Comparison of ENCODE assay signal across 11 mouse cellular contexts in genomic region chr7:75701761-75702160, GRCm38 (mm10).
DNase-seq lines count a peak whose midpoint lies in the region; ATAC-seq and TF ChIP-seq lines count a peak whose summit lies in the region.
"Had no signal": no experiment of that assay in that cellular context is flagged by ENCODE, and none has a peak within 500 bp of the region (broad histone marks: within the 10 kb centered on the region; RNA-seq: fewer than 3 reads in every experiment).

No protein-coding gene starts in this region.

- no peak overlapping the region for H3K4me3 ChIP-seq in layer of hippocampus, adult 2 months
- H3K4me3 ChIP-seq in hindbrain, embryonic 12.5 days: no peak overlapping the region
- H3K4me3 ChIP-seq in kidney, embryonic 14.5 days (ENCODE audit: low read length): no peak overlapping the region
- H3K4me3 ChIP-seq: neural tube, embryonic 15.5 days had no signal

- H3K9me3 ChIP-seq in hindbrain, embryonic 12.5 days (replicated peaks): no peaks in the 10 kb centered on the region
- H3K9me3 ChIP-seq in kidney, embryonic 14.5 days (ENCODE audit: control insufficient read depth, low read length): no peaks in the 10 kb centered on the region
- H3K9me3 ChIP-seq: neural tube, embryonic 15.5 days had no signal

- ATAC-seq in granulocyte monocyte progenitor cell, adult 5-6 weeks (replicated peaks; ENCODE audit: poor library complexity, severe bottlenecking): peak; percentile 62
- ATAC-seq in megakaryocyte progenitor cell, adult 5-6 weeks (replicated peaks; ENCODE audit: poor library complexity): peak; percentile 61
- ATAC-seq in hindbrain, embryonic 12.5 days (ENCODE audit: low FRiP score): no peak
- no peak for ATAC-seq in kidney, embryonic 14.5 days (ENCODE audit: low FRiP score, low TSS enrichment)

- H3K9ac ChIP-seq in hindbrain, embryonic 12.5 days: no peak overlapping the region
- H3K9ac ChIP-seq in kidney, embryonic 14.5 days (ENCODE audit: low read depth, low read length): no peak overlapping the region
- H3K9ac ChIP-seq: neural tube, embryonic 15.5 days had no signal

- peak; percentile 36 for DNase-seq in layer of hippocampus, adult 9-11 months
- no peak for DNase-seq in layer of hippocampus, adult 2 months (ENCODE audit: low spot score in 2 of 2)
- DNase-seq in thymus, postnatal 10 days (ENCODE audit: low spot score in 2 of 2): peak; percentile 36 to 50
- DNase-seq in yolk sac, embryonic 10.5 days (ENCODE audit: low spot score): no peak
- DNase-seq: cerebellum, adult 9-11 months; gastrocnemius, postnatal 10 days had no signal

- WGBS in hindbrain, embryonic 12.5 days: 84% methylated on average over 7 of the region's 7 CpGs
- WGBS in kidney, embryonic 14.5 days: 72% methylated on average over 7 of the region's 7 CpGs

- H3K4me1 ChIP-seq in hindbrain, embryonic 12.5 days: no peaks in the 10 kb centered on the region
- H3K4me1 ChIP-seq in kidney, embryonic 14.5 days (ENCODE audit: control insufficient read depth, insufficient read depth, low read length): no peaks in the 10 kb centered on the region
- H3K4me1 ChIP-seq: neural tube, embryonic 15.5 days had no signal

- H3K27ac ChIP-seq in layer of hippocampus, adult 2 months: no peak overlapping the region
- H3K27ac ChIP-seq in hindbrain, embryonic 12.5 days: no peak overlapping the region
- no peak overlapping the region for H3K27ac ChIP-seq in kidney, embryonic 14.5 days (ENCODE audit: low read depth, low read length)
- H3K27ac ChIP-seq: neural tube, embryonic 15.5 days had no signal

- H3K4me2 ChIP-seq in hindbrain, embryonic 12.5 days (replicated peaks): no peak overlapping the region
- H3K4me2 ChIP-seq in kidney, embryonic 14.5 days (replicated peaks; ENCODE audit: low read depth, low read length): no peak overlapping the region
- H3K4me2 ChIP-seq: neural tube, embryonic 15.5 days had no signal

- TF ChIP-seq CTCF in layer of hippocampus, adult 2 months (conservative IDR thresholded peaks at IDR 0.05): no peak

- H3K27me3 ChIP-seq in hindbrain, embryonic 12.5 days: no peaks in the 10 kb centered on the region
- no peaks in the 10 kb centered on the region for H3K27me3 ChIP-seq in kidney, embryonic 14.5 days (ENCODE audit: control insufficient read depth, insufficient read depth, low read length)
- H3K27me3 ChIP-seq: neural tube, embryonic 15.5 days had no signal

- peaks cover 6% of the 10 kb centered on the region; the same call in 1 of the 2 replicates for H3K36me3 ChIP-seq in hindbrain, embryonic 12.5 days
- H3K36me3 ChIP-seq in kidney, embryonic 14.5 days (ENCODE audit: control insufficient read depth, insufficient read depth, low read length): peaks cover 56% of the 10 kb centered on the region
- H3K36me3 ChIP-seq: neural tube, embryonic 15.5 days had no signal

Comparison
In these comparisons a context has a peak if more than half of its experiments do, and no peak if none do; other contexts are left out.
1. DNase-seq: peak in layer of hippocampus, adult 9-11 months (single experiment) and thymus, postnatal 10 days (2 of 2); none in layer of hippocampus, adult 2 months (0 of 2) and yolk sac, embryonic 10.5 days (single experiment).
2. ATAC-seq: peak in granulocyte monocyte progenitor cell, adult 5-6 weeks (single experiment) and megakaryocyte progenitor cell, adult 5-6 weeks (single experiment); none in hindbrain, embryonic 12.5 days (single experiment) and kidney, embryonic 14.5 days (single experiment).